Mouse (Mus musculus) G1E (cell line): ENCODE measurements at regions not wholly inside any gene's neighbourhood (a gene's known extent, or its start where the extent isn't known, plus 50 kb on each side); places are given as distances from the start of the nearest gene placed in this dataset.

Experiments used
- ATAC-seq: 2 replicates; pipeline ENCODE4 v1.8.0; 2016; ENCODE audit warnings: mild to moderate bottlenecking; ENCODE audit not compliant: insufficient number of reproducible peaks, poor library complexity, low FRiP score, severe bottlenecking; ENCODE audit errors: extremely low read depth
- DNase-seq: peaks from one replicate; pipeline ENCODE4 v3.0.0; 2012; ENCODE audit warnings: low spot score
- H3K27me3 ChIP-seq: 2 replicates; pipeline ENCODE4 v1.6.1; 2012; ENCODE audit warnings: mild to moderate bottlenecking, low read length, inconsistent platforms; ENCODE audit not compliant: insufficient read depth
- H3K36me3 ChIP-seq: replicated peaks from 2 replicates; pipeline ENCODE3; 2012; ENCODE audit warnings: mild to moderate bottlenecking, inconsistent platforms
- H3K4me1 ChIP-seq: 2 replicates; pipeline ENCODE4 v1.6.1; 2012; ENCODE audit warnings: low read depth, low read length, inconsistent platforms, mixed read lengths; ENCODE audit not compliant: insufficient read depth
- H3K4me3 ChIP-seq: 2 replicates; pipeline ENCODE4 v1.5.1; 2012; ENCODE audit warnings: low read depth, mild to moderate bottlenecking, inconsistent platforms, low read length, moderate library complexity, mixed read lengths
- H3K9me3 ChIP-seq: replicated peaks from 2 replicates; pipeline ENCODE4 v1.6.1; 2012; ENCODE audit warnings: inconsistent platforms
- CTCF ChIP-seq: IDR thresholded peaks from 2 replicates; pipeline ENCODE4 v1.5.1; 2012; ENCODE audit warnings: low read depth, low read length, inconsistent platforms, mixed read lengths
- GATA1 ChIP-seq: IDR thresholded peaks from 2 replicates; pipeline ENCODE4 v1.6.1; 2012; ENCODE audit warnings: borderline replicate concordance, low read length, inconsistent platforms, mixed read lengths
- GATA2 ChIP-seq: IDR thresholded peaks from 2 replicates; pipeline ENCODE4 v1.6.1; 2012; ENCODE audit warnings: low read depth, low read length, inconsistent platforms, borderline replicate concordance
- POLR2AphosphoS5 ChIP-seq: IDR thresholded peaks from 2 replicates; pipeline ENCODE4 v1.6.1; 2012; ENCODE audit warnings: low read depth, low read length, inconsistent platforms; ENCODE audit not compliant: insufficient replicate concordance
- TAL1 ChIP-seq: conservative IDR thresholded peaks from 2 replicates; pipeline ENCODE4 v1.6.1; 2012; ENCODE audit warnings: low read depth, low read length, inconsistent platforms, mixed read lengths

- Histone ChIP-seq H3K9me3 (peaks cover 28% of the 10 kb centered on the region), H3K27me3 (no peaks in the 10 kb centered on the region), H3K4me3 (no peak overlapping the region), H3K36me3 (no peaks in the 10 kb centered on the region), H3K4me1 (no peaks in the 10 kb centered on the region)
- TF ChIP-seq CTCF (no peak), POLR2AphosphoS5 (no peak), GATA2 (no peak), GATA1 (no peak)
- no peak for ATAC-seq
- DNase-seq = no peak
Observed at GRCm38 (mm10) chr16:24341736-24342135, 51.6 kb upstream of the Lpp start.

- TF ChIP-seq TAL1 (no peak), POLR2AphosphoS5 (no peak), GATA1 (no peak), CTCF (no peak), GATA2 (no peak)
- no peaks in the 10 kb centered on the region for H3K27me3 ChIP-seq
- ATAC-seq = no peak
- no peaks in the 10 kb centered on the region for H3K4me1 ChIP-seq
- H3K9me3 ChIP-seq = peaks cover 27% of the 10 kb centered on the region
- H3K4me3 ChIP-seq = no peak overlapping the region
- no peak for DNase-seq
- no peaks in the 10 kb centered on the region for H3K36me3 ChIP-seq
Observed at GRCm38 (mm10) chr16:24340646-24341045, 52.7 kb upstream of the Lpp start.

GRCm38 (mm10) chr16:24339320-24340265 lies 53.7 kb upstream of the Lpp start:
- peaks cover 22% of the 10 kb centered on the region for H3K9me3 ChIP-seq
- H3K4me1 ChIP-seq = no peaks in the 10 kb centered on the region
- no peaks in the 10 kb centered on the region for H3K36me3 ChIP-seq
- ATAC-seq = no peak
- no peak overlapping the region for H3K4me3 ChIP-seq
- TF ChIP-seq GATA2 = no peak
- no peak for TF ChIP-seq GATA1
- TF ChIP-seq TAL1 = no peak
- TF ChIP-seq POLR2AphosphoS5 = no peak
- TF ChIP-seq CTCF = no peak
- no peak for DNase-seq
- H3K27me3 ChIP-seq = no peaks in the 10 kb centered on the region

GRCm38 (mm10) chr16:24338404-24338803 lies 54.9 kb upstream of the Lpp start:
- no peak for TF ChIP-seq GATA1
- TF ChIP-seq GATA2 = no peak
- TF ChIP-seq TAL1 = no peak
- TF ChIP-seq POLR2AphosphoS5 = no peak
- TF ChIP-seq CTCF = no peak
- H3K36me3 ChIP-seq = no peaks in the 10 kb centered on the region

GRCm38 (mm10) chr16:24334389-24334788 lies 58.9 kb upstream of the Lpp start:
- Histone ChIP-seq H3K4me1 (no peaks in the 10 kb centered on the region), H3K4me3 (no peak overlapping the region), H3K27me3 (no peaks in the 10 kb centered on the region), H3K36me3 (no peaks in the 10 kb centered on the region), H3K9me3 (peaks cover 20% of the 10 kb centered on the region)
- no peak for TF ChIP-seq POLR2AphosphoS5
- TF ChIP-seq GATA2 = no peak
- TF ChIP-seq CTCF = no peak
- TF ChIP-seq TAL1 = no peak
- no peak for TF ChIP-seq GATA1
- DNase-seq (no peak), ATAC-seq (no peak)

More at GRCm38 (mm10) chr16:24338404-24338803, 54.9 kb upstream of the Lpp start:
- Histone ChIP-seq H3K9me3 (peaks cover 22% of the 10 kb centered on the region), H3K4me1 (no peaks in the 10 kb centered on the region), H3K27me3 (no peaks in the 10 kb centered on the region), H3K4me3 (no peak overlapping the region)
- no peak for ATAC-seq
- DNase-seq = no peak

GRCm38 (mm10) chr16:24331446-24332020 lies 61.8 kb upstream of the Lpp start:
- no peak overlapping the region for H3K4me3 ChIP-seq
- no peaks in the 10 kb centered on the region for H3K36me3 ChIP-seq
- H3K9me3 ChIP-seq = peaks cover 25% of the 10 kb centered on the region
- no peak for TF ChIP-seq TAL1
- no peak for TF ChIP-seq GATA2
- no peak for TF ChIP-seq CTCF
- TF ChIP-seq POLR2AphosphoS5 = no peak
- no peak for TF ChIP-seq GATA1
- ATAC-seq (no peak), DNase-seq (no peak)
- H3K4me1 ChIP-seq = no peaks in the 10 kb centered on the region
- no peaks in the 10 kb centered on the region for H3K27me3 ChIP-seq
